Mouse (Mus musculus) E14TG2a.4 (cell line): Measurements from ENCODE around the gene Pcgf1.

Source experiments
- CTCF ChIP-seq: conservative IDR thresholded peaks from 2 replicates; pipeline ENCODE4 v1.5.1; 2014; ENCODE audit warnings: low read length
- NANOG ChIP-seq: IDR thresholded peaks from 2 replicates; pipeline ENCODE4 v1.6.1; 2014; ENCODE audit warnings: borderline replicate concordance, low read length, mixed read lengths
- POU5F1 ChIP-seq: IDR thresholded peaks from 2 replicates; pipeline ENCODE4 v1.6.1; 2014; ENCODE audit warnings: low read length, borderline replicate concordance

DNA sequence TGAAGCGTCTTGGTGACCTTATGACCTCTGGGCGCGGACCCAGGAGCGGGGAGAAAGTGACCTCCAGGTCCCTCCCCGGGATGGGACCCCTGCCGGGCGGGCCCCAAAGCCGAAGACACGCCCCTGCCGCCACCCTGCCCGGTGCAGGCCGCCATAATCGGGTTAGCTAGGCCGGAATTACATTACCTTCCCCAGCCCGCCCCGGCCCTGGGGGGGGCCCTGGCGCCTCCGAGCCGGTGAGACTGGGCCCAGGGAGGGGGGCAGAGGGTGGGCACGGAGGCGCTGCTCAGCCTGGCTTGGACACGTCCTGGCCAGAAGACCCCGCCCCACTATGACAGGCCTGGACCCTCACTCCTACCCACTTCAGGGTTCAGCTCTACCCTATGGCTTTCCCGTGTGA is 6.4 kb upstream of the Pcgf1 start:
- no peak for TF ChIP-seq CTCF
- TF ChIP-seq NANOG: no peak
- TF ChIP-seq POU5F1: no peak
